Mouse (Mus musculus) neural tube, embryonic 13.5 days (tissue): Measurements from ENCODE around the gene Wdhd1. TPM values are rescaled to one million over a fixed set of nuclear protein-coding genes. Genes with fewer than 3 reads are reported as not detected.

Experiments used
- ATAC-seq: fragments of 200-750 bp; cut with Nextera tagmentation; 2 replicates; pipeline ENCODE4 v1.8.0; 2017; ENCODE audit warnings: low read depth, mild to moderate bottlenecking, moderate TSS enrichment, moderate library complexity
- H3K27ac ChIP-seq: fragments of 300-500 bp; sonication (generic); replicated peaks from 2 replicates; pipeline ENCODE4 v1.5.1; 2015; ENCODE audit warnings: moderate library complexity, mild to moderate bottlenecking, inconsistent platforms
- H3K27me3 ChIP-seq: fragments of 300-500 bp; sonication (generic); 2 replicates; pipeline ENCODE4 v1.6.1; 2015; ENCODE audit warnings: mild to moderate bottlenecking, inconsistent platforms
- H3K36me3 ChIP-seq: fragments of 300-500 bp; sonication (generic); 2 replicates; pipeline ENCODE4 v1.6.1; 2015; ENCODE audit warnings: mild to moderate bottlenecking, inconsistent platforms
- H3K4me1 ChIP-seq: fragments of 300-500 bp; sonication (generic); replicated peaks from 2 replicates; pipeline ENCODE4 v1.6.1; 2015; ENCODE audit warnings: inconsistent platforms
- H3K4me2 ChIP-seq: fragments of 300-500 bp; sonication (generic); 2 replicates; pipeline ENCODE4 v1.6.1; 2015; ENCODE audit warnings: inconsistent platforms, mild to moderate bottlenecking, moderate library complexity
- H3K4me3 ChIP-seq: fragments of 300-500 bp; sonication (generic); 2 replicates; pipeline ENCODE4 v1.5.1; 2015; ENCODE audit warnings: mild to moderate bottlenecking, inconsistent platforms
- H3K9ac ChIP-seq: fragments of 300-500 bp; sonication (generic); 2 replicates; pipeline ENCODE4 v1.6.1; 2015; ENCODE audit warnings: moderate library complexity, mild to moderate bottlenecking, inconsistent platforms
- H3K9me3 ChIP-seq: fragments of 300-500 bp; sonication (generic); 2 replicates; pipeline ENCODE4 v1.6.1; 2016; ENCODE audit warnings: inconsistent platforms
- WGBS: fragments of 180-500 bp; shearing (Covaris S2); methylation state at CpG from one replicate; pipeline ENCODE4 v1.1.7; 2015; 5-methylcytosine and 5-hydroxymethylcytosine counted together
- polyA plus RNA-seq: library from polyadenylated mRNA; unstranded; fragments of >200 nt; fragmentation: Nextera tagmentation; extraction: Ambion mirVana; gene quantifications from 2 replicates; pipeline ENCODE4 v1.2.1, GENCODE M21; 2015

The Wdhd1 gene
- polyA plus RNA-seq, 1 experiment from 2014 or later, result 15.8 TPM

DNA sequence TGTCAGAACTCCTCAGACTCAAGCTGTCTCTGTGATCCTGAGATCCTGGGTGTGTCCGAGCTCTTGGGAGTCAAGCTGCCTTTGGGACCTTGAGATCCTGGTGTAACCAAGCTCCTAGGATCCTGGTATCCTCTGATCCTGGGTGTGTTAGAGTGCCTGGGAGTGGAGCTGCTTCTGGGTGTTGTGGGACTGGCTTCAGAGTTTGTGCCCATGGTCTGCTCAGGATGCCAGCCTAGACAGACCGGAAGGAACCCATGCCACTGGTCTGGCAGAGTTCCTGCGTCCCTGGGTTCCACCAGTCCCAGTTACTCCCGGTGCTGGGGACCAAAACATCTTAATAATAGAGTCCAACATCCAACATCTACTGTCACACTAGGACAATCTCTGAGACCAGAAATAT lies 63.4 kb downstream of the Wdhd1 start:
- Histone ChIP-seq H3K4me1 (no peaks in the 10 kb centered on the region), H3K9me3 (no peaks in the 10 kb centered on the region), H3K27ac (no peak overlapping the region), H3K4me3 (no peak overlapping the region), H3K27me3 (no peaks in the 10 kb centered on the region), H3K9ac (no peak overlapping the region), H3K4me2 (no peak overlapping the region), H3K36me3 (no peaks in the 10 kb centered on the region)
- ATAC-seq, result no peak
- WGBS, result 89% methylated on average over 4 of the region's 4 CpGs

DNA sequence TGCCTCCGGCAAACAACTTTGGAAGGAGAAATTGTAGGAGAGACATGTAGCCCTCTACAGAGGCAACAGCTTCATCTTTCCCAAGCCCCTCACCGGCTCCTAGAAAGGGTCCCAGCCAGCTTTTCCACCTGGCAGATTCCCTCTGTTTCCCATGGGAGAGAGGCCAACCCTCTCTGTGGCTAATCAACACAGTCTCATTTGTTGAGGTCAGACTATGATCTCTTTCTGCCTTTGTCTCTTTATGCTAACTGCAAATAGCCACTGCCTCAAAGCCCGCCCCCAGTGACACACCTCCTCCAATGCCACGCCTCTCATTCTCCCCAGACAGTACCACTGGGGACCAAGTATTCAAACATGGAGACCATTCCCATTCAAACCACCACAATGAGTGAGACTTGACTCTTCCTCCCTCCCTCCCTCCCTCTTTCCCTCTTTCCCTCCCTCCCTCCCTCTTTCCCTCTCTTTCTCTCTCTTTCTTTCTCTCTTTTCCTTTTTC lies 66.9 kb downstream of the Wdhd1 start:
- ATAC-seq, result no peak
- no peak overlapping the region for H3K9ac ChIP-seq
- no peak overlapping the region for H3K4me2 ChIP-seq
- H3K27ac ChIP-seq, result no peak overlapping the region
- H3K36me3 ChIP-seq, result no peaks in the 10 kb centered on the region
- no peak overlapping the region for H3K4me3 ChIP-seq
- 77% methylated on average over 4 of the region's 4 CpGs for WGBS
- no peaks in the 10 kb centered on the region for H3K4me1 ChIP-seq
- no peaks in the 10 kb centered on the region for H3K9me3 ChIP-seq
- no peaks in the 10 kb centered on the region for H3K27me3 ChIP-seq

DNA sequence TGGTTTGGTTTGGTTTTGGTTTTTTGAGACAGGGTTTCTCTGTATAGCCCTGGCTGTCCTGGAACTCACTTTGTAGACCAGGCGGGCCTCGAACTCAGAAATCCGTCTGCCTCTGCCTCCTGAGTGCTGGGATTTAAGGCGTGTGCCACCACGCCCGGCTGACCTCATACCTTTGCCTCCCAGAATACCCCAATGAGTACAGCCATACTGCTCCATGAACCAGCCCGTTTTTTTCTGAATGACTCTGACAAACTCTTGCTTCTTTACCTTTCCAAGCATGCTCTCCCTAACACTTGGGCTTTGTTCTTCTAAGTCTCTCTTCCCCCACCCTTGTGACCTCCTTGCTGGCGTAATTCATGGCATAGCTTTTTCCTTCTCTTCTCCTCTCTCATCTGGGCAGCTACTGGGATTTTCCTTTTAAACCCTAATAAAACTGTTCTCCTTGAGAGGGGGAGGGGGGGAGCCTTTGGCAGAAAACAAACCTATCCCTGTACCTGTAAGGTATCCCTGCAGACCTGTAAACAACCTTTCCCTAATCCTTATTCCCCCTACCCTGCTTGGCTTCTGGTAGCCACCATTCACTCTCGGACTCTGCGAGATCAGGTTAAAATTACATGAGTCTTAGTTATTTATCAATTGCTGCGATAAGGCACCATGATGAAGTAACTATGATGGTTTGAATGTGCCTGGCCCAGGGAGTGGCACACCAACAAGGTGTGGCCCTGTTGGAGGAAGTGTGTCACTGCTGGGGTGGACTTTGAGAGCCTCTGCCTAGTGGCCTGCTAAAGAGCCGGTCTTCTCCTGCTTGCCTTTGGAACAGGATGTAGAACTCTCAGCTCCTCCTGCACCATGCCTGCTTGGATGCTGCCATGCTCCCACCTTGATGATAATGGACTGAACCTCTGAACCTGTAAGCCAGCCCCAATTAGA lies 67.8 kb downstream of the Wdhd1 start:
- WGBS, result 92% methylated on average over 12 of the region's 12 CpGs

DNA sequence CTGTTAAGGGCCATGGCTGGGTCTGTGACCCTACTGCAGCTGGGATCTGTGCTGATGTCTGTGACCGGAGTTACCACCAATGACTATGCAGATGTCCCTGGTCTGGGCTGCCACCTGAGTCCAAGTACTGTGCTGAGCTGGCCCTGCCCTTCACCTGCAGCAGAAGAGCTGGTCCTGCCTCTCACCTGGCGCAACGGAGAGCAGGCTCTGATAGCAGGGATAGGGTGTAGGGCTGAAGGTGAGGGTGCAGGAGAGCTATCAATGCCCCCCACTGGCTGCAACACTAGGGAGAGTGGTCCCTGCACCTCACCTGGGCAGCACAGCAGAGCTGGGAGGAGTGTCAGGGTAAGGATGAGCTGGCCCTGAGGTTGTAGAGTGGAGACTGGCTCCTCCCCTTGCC lies 70.1 kb downstream of the Wdhd1 start:
- no peaks in the 10 kb centered on the region for H3K9me3 ChIP-seq
- no peaks in the 10 kb centered on the region for H3K4me1 ChIP-seq
- no peaks in the 10 kb centered on the region for H3K27me3 ChIP-seq
- 88% methylated on average over 3 of the region's 3 CpGs for WGBS
- H3K9ac ChIP-seq, result no peak overlapping the region
- H3K36me3 ChIP-seq, result no peaks in the 10 kb centered on the region
- ATAC-seq, result no peak
- no peak overlapping the region for H3K27ac ChIP-seq
- H3K4me2 ChIP-seq, result no peak overlapping the region
- no peak overlapping the region for H3K4me3 ChIP-seq

More for the DNA sequence above, 67.8 kb downstream of the Wdhd1 start:
- Histone ChIP-seq H3K36me3 (no peaks in the 10 kb centered on the region), H3K27me3 (no peaks in the 10 kb centered on the region), H3K27ac (no peak overlapping the region), H3K9ac (no peak overlapping the region), H3K9me3 (no peaks in the 10 kb centered on the region), H3K4me3 (no peak overlapping the region), H3K4me2 (no peak overlapping the region), H3K4me1 (no peaks in the 10 kb centered on the region)
- no peak for ATAC-seq

DNA sequence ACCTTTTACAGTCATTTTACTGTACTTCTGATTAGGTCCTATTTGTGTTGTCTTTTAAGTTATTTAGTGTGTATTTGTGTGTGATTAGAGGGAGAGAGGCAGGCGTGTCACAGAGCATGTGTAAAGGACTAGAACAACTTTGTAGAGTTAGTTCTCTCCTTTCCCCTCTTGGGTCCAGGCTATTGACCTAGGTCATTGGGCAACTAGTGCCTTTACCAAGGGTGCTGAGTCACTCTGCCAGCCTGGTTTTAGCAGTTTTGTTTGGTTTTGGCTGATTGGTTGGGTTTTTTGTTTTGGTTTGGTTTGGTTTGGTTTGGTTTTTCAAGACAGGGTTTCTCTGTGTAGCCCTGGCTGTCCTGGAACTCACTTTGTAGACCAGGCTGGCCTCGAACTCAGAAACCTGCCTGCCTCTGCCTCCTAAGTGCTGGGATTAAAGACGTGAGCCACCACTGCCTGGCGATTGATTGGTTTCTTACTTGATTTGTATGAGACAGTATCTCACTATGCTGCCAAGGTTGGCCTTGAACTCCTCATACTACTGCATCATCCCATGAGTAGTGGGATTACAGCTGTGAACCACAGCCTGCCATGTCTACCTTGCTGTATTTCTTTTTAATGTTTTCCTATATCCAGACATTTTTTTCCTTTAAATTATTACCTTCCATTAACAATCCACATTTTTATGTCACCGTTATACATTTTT lies 71.2 kb downstream of the Wdhd1 start:
- ATAC-seq, result no peak
- H3K27me3 ChIP-seq, result no peaks in the 10 kb centered on the region
- H3K9ac ChIP-seq, result no peak overlapping the region
- 92% methylated on average over 5 of the region's 5 CpGs for WGBS
- H3K27ac ChIP-seq, result no peak overlapping the region
- H3K4me3 ChIP-seq, result no peak overlapping the region
- H3K4me2 ChIP-seq, result no peak overlapping the region
- no peaks in the 10 kb centered on the region for H3K36me3 ChIP-seq
- H3K4me1 ChIP-seq, result no peaks in the 10 kb centered on the region
- H3K9me3 ChIP-seq, result no peaks in the 10 kb centered on the region

DNA sequence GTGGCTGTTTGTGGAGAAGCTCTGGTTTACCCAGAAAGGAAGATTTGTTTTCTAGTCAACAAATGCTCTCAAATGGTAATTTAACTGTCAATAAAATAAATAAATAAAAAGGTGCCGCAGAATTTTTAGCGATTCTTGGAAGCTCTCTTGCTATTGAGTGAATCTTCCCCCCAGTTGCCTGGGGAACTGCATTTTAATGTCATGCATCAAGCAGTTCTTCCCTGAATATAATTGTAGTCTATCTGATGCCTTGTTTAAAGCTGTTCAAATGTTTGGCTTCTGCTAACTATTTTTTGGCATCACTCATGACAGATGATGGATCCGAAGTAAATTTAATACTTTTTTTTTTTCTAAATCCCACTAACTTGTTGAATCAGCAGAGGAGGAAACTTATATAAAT lies 79.3 kb downstream of the Wdhd1 start:
- H3K4me3 ChIP-seq, result no peak overlapping the region
- H3K4me2 ChIP-seq, result no peak overlapping the region
- ATAC-seq, result no peak

DNA sequence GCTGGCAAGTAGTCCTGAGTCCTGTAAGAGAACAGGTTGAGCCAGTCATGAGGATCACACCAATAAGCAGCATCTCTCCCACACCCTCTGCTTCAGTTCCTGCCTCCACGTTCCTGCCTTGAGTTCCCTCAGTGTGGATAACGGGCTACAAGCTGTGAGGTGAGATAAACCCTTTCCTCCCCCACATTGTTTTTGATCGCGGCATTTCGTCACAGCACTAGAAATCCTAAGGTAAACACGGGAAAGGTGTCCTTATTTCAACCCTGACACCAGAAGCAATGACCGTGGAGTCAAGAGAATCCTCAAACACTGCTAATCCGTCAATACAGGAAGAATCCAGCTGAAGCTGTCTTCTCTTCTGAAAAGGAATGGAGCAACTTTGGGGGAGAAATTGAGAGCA lies 79.9 kb downstream of the Wdhd1 start:
- H3K27ac ChIP-seq, result no peak overlapping the region
- H3K9ac ChIP-seq, result no peak overlapping the region
- no peaks in the 10 kb centered on the region for H3K27me3 ChIP-seq
- no peak overlapping the region for H3K4me2 ChIP-seq
- H3K4me3 ChIP-seq, result no peak overlapping the region
- no peaks in the 10 kb centered on the region for H3K9me3 ChIP-seq
- H3K36me3 ChIP-seq, result no peaks in the 10 kb centered on the region
- WGBS, result 87% methylated on average over 8 of the region's 8 CpGs
- H3K4me1 ChIP-seq, result no peaks in the 10 kb centered on the region
- no peak for ATAC-seq

More for the DNA sequence above, 79.3 kb downstream of the Wdhd1 start:
- Histone ChIP-seq H3K9ac (no peak overlapping the region), H3K27ac (no peak overlapping the region), H3K36me3 (no peaks in the 10 kb centered on the region), H3K9me3 (no peaks in the 10 kb centered on the region), H3K4me1 (no peaks in the 10 kb centered on the region), H3K27me3 (no peaks in the 10 kb centered on the region)
- 84% methylated on average over 3 of the region's 3 CpGs for WGBS

DNA sequence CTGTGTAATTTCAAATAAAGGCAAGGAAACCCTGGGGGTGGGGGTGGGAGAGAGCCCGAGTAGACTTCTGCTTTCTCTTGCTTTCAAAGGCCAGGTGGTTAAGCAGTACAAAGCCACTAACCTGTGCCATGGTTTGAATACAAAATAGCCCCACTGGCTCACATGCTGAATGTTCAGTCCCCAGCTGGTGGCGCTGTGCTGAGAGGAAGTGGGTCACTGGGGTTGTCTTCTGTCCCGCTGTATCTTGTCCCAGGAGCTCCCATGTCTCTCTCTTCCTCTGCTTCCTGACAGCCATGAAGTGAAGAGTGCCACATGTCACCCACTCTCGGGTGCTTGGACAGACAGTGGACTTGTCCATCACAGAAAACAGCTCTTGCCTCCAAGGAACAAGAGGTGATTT lies 82.6 kb downstream of the Wdhd1 start:
- Histone ChIP-seq H3K4me2 (no peak overlapping the region), H3K4me1 (peaks cover 3% of the 10 kb centered on the region; the same call in 1 of the 2 replicates), H3K9ac (no peak overlapping the region), H3K27ac (no peak overlapping the region), H3K36me3 (no peaks in the 10 kb centered on the region), H3K4me3 (no peak overlapping the region), H3K9me3 (no peaks in the 10 kb centered on the region), H3K27me3 (no peaks in the 10 kb centered on the region)
- ATAC-seq, result no peak
- whole genome bisulfite sequencing, result 47% methylated on average over 4 of the region's 4 CpGs

DNA sequence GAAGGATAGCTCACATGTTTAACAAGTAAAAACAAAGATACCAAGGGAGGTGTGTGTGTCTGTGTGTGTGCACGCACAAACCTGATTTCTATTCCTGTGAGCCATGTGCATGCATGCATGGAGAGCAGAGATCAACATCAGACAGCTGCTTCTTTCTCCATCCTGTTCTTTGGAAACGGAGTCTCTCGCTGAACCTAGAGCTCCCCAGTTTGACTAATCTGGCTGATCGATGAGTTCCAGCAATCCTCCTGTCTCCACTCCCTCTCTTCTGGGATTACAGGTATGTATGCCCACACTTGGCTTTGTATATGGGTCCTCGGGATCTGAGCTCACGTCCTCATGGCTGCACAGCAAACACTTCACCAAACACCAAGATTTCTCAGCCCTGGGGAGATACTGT lies 83.2 kb downstream of the Wdhd1 start:
- no peak overlapping the region for H3K4me3 ChIP-seq
- H3K27ac ChIP-seq, result no peak overlapping the region
- 83% methylated on average over 6 of the region's 6 CpGs for WGBS
- ATAC-seq, result no peak
- H3K27me3 ChIP-seq, result peaks cover 2% of the 10 kb centered on the region
- H3K4me1 ChIP-seq, result peaks cover 7% of the 10 kb centered on the region
- H3K36me3 ChIP-seq, result no peaks in the 10 kb centered on the region
- no peak overlapping the region for H3K4me2 ChIP-seq
- no peak overlapping the region for H3K9ac ChIP-seq
- no peaks in the 10 kb centered on the region for H3K9me3 ChIP-seq

DNA sequence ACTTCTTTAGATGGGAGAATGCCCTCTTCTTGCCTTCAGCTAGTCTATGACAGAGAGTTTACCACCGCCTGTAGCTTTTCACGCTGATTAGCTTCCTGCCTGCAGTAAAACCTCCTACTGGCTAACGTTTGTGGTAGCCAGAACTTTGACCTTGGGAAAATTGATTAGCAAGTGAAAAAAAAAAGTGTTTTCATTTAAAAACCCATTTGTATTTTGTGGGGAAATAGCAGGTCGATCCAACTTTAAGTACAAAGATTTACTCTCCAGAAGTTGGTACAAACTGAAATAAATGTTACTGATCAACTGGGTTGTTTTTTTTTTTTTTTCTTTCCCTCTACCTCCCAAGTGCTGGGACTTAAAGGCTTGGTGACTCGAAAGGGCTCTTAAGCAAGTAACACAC lies 84.8 kb downstream of the Wdhd1 start:
- Histone ChIP-seq H3K27me3 (peaks cover 19% of the 10 kb centered on the region), H3K27ac (no peak overlapping the region), H3K4me1 (peaks cover 9% of the 10 kb centered on the region), H3K36me3 (no peaks in the 10 kb centered on the region), H3K9me3 (no peaks in the 10 kb centered on the region), H3K4me3 (no peak overlapping the region), H3K9ac (no peak overlapping the region), H3K4me2 (no peak overlapping the region)
- 46% methylated on average over 5 of the region's 5 CpGs for WGBS
- no peak for ATAC-seq
